ENCODE assay signal across 8 mouse cellular contexts in the genomic region with DNA sequence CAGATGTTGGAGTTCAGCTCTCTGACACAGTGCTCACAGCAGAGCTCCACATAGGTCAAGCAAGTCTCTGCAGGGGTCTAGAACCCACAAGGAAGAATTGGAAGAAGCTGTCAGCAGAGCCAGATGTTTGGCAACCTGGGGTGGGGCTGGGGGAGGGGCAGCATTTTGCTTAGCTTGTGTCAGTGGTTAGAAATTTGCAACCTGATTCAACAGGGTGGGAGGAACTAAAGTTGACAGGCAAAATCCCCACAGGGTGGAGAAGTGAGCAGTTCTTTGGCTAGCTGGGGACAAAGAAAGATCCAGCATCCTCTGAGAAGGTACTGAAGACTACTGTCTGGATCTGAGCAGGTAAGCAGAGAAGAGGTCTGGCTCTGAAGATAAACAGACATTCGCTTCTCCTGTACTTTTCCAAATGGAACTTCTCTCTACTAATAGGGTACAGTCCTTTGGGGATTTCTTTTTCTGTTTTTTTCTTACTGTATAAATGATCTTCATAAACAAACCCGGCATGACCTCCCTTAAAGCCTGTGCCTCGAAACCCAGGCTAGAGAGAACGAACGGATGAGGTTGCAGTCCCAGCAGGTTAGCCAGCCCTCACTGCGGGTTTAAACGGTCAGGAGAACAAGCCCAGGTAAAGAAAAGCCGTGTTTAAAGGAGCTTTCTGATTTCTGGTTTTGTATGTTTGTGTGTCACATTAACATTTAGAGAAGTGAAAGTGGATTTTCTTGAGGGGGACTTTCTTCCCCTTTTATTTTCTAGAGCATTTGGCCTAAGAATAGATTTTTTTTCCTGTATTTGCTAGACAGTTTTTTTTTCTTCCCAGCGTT. TPM values are rescaled to one million over a fixed set of nuclear protein-coding genes. Genes with fewer than 3 reads are reported as not detected.
DNase-seq lines count a peak whose midpoint lies in the region; ATAC-seq lines count a peak whose summit lies in the region.

A gene (plus strand): TSS at position 268 of the 827 bp plus-strand sequence.

- intact Hi-C loops in heart, postnatal 10 days (cut with DNase I): no loop called here

- ATAC-seq in neutrophil, adult 5-6 weeks (ENCODE audit: extremely low read depth, insufficient number of reproducible peaks, low FRiP score, poor library complexity, severe bottlenecking): peak; percentile 85

- peak; percentile 2 to 5 for DNase-seq in cerebellum, postnatal 10 days
- DNase-seq in cerebellum, adult 18-20 months: no peak
- DNase-seq in embryo, embryonic 11.5 days (ENCODE audit: low read depth, low spot score): peak; percentile 11
- peak; percentile 41 to 46 for DNase-seq in kidney, postnatal 36 days
- no peak for DNase-seq in adipocyte (ENCODE audit: low spot score)
- DNase-seq in heart, postnatal 10 days: no peak
- no peak for DNase-seq in heart, adult 11 months

RNA-seq across cellular contexts. Expression of the gene that starts here (rescaled TPM):
- total RNA-seq in neutrophil, adult 5-6 weeks (2017): 33.8 and 47.7 TPM in 2 replicates
- under 1 TPM in 1 of 2 experiments, not detected in 1; 0.17 TPM for total RNA-seq in heart, postnatal 10 days (2021)

Comparison
In these comparisons a context has a peak if more than half of its experiments do, and no peak if none do; other contexts are left out.
1. RNA of the gene that starts here (total RNA-seq): 33.8 to 47.7 TPM in neutrophil, adult 5-6 weeks; 0.17 TPM in heart, postnatal 10 days; every median in the first group is over 10 times any median in the second.
2. DNase-seq: peak in cerebellum, postnatal 10 days (2 of 2), embryo, embryonic 11.5 days (single experiment) and kidney, postnatal 36 days (2 of 2); none in cerebellum, adult 18-20 months (0 of 2), adipocyte (single experiment), heart, postnatal 10 days (0 of 2) and heart, adult 11 months (single experiment).